Mouse (Mus musculus) erythroblast, embryonic 14.5 days (primary cell): ENCODE data around the gene Nudt4.

Experiments used
- GATA1 ChIP-seq: IDR thresholded peaks from 2 replicates; pipeline ENCODE4 v1.6.1; 2012; ENCODE audit warnings: low read length, inconsistent platforms, mixed read lengths
- TAL1 ChIP-seq: IDR thresholded peaks from 3 replicates; pipeline ENCODE4 v1.6.1; 2012; ENCODE audit warnings: low read length, inconsistent platforms, mixed read lengths

- no peak for TF ChIP-seq GATA1
- no peak for TF ChIP-seq TAL1
These were observed 30.5 kb upstream of the Nudt4 start for GRCm38 (mm10) chr10:95594414-95594813.
